Mouse (Mus musculus): Measurements from ENCODE around the gene Cisd3. TPM values are rescaled to one million over a fixed set of nuclear protein-coding genes. Genes with fewer than 3 reads are reported as not detected.
"Not testable (repeated sequence)": the region's sequence is repeated elsewhere in the genome, so short reads cannot be mapped to it uniquely, and the experiment has no call there.

The Cisd3 gene
- polyA plus RNA-seq, 1 experiment from 2014 or later, result 59.1 TPM

GRCm38 (mm10) chr11:97700746-97701580, 15.3 kb downstream of the Cisd3 start:
- peak overlapping the region; percentile 91 for H3K4me2 ChIP-seq (replicated peaks; ENCODE audit: low read depth, low read length)
- H3K4me3 ChIP-seq (ENCODE audit: low read depth, low read length), result peak overlapping the region; percentile 86
- no peaks in the 10 kb centered on the region for H3K9me3 ChIP-seq (ENCODE audit: low read length)
- H3K36me3 ChIP-seq (ENCODE audit: insufficient read depth, low read length), result no peaks in the 10 kb centered on the region
- TF ChIP-seq CTCF (IDR thresholded peaks at IDR 0.05) (no peak), EP300 (IDR thresholded peaks at IDR 0.05) (no peak)
- H3K9ac ChIP-seq (replicated peaks; ENCODE audit: low read depth), result peak overlapping the region; percentile 69
- peaks cover 29% of the 10 kb centered on the region for H3K4me1 ChIP-seq (ENCODE audit: insufficient read depth, low read depth, low read length)
- H3K27ac ChIP-seq (ENCODE audit: low read length), result peak overlapping the region; percentile 97
- 14% methylated on average over 30 of the region's 30 CpGs for WGBS
- H3K27me3 ChIP-seq (replicated peaks; ENCODE audit: insufficient read depth, low read length), result no peaks in the 10 kb centered on the region
- DNase-seq (ENCODE audit: low spot score), result peak; percentile 68
- no peak for ATAC-seq

DNA sequence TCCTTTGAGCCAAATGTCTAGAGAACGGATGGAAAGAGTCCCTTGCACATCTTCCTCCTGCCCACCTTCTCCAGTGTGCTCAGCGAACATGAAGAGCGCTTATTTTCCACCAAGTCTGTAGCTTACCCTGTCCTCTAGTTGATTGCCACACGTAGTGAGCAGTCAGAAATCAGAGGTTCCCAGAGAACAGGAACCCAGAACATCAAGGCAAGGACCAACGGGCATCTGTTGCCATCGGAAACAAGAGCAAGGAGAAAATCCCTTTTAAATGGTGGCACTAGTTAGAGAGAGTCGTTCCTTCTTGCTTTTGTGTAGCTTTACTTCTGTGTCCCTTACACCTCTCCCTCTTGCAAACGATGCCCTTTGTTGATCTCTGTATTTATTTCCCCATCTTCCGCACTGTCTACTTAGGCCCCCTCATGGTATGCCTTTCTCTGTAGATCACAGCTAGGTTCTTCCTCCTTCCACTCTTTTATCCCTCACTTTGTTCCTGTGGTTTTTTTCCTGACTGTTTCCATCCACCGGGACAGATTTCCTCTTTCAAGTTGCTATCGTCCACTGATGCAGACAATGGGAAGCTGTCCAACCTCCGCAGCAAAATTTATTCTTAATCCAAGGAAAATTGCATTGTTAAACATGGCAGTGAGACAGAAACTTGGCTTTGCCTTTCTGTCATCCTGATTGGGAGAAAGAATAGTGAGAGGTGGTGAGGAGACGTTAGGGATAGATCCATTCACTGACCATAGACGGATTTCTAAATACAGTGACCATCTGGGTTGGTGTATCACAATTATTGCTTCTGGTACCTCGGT, 16.2 kb downstream of the Cisd3 start:
- WGBS, result 43% methylated on average over 15 of the region's 15 CpGs
- H3K9ac ChIP-seq (replicated peaks; ENCODE audit: low read depth), result no peak overlapping the region
- no peak for ATAC-seq
- H3K27ac ChIP-seq (ENCODE audit: low read length), result no peak overlapping the region
- H3K36me3 ChIP-seq (ENCODE audit: insufficient read depth, low read length), result no peaks in the 10 kb centered on the region; the same call in 1 of the 2 replicates
- TF ChIP-seq CTCF (IDR thresholded peaks at IDR 0.05), result no peak
- TF ChIP-seq EP300 (IDR thresholded peaks at IDR 0.05), result no peak
- H3K4me2 ChIP-seq (replicated peaks; ENCODE audit: low read depth, low read length), result peak overlapping the region; percentile 91
- H3K4me3 ChIP-seq (ENCODE audit: low read depth, low read length), result peak overlapping the region; percentile 20; the same call in 1 of the 2 replicates
- peak; percentile 30 for DNase-seq (ENCODE audit: low spot score)
- no peaks in the 10 kb centered on the region for H3K27me3 ChIP-seq (replicated peaks; ENCODE audit: insufficient read depth, low read length)
- peaks cover 22% of the 10 kb centered on the region for H3K4me1 ChIP-seq (ENCODE audit: insufficient read depth, low read depth, low read length)
- H3K9me3 ChIP-seq (ENCODE audit: low read length), result no peaks in the 10 kb centered on the region

- H3K9me3 ChIP-seq (ENCODE audit: low read length), result no peaks in the 10 kb centered on the region
- H3K4me2 ChIP-seq (replicated peaks; ENCODE audit: low read depth, low read length), result peak overlapping the region; percentile 77
- under 1% methylated on average over 24 of the region's 24 CpGs for WGBS
- H3K27ac ChIP-seq (ENCODE audit: low read length), result peak overlapping the region; percentile 89
- DNase-seq (ENCODE audit: low spot score) (peak; percentile 95), ATAC-seq (peak; percentile 36)
- no peak for TF ChIP-seq EP300 (IDR thresholded peaks at IDR 0.05)
- no peak for TF ChIP-seq CTCF (IDR thresholded peaks at IDR 0.05)
- H3K4me1 ChIP-seq (ENCODE audit: insufficient read depth, low read depth, low read length), result peaks cover 21% of the 10 kb centered on the region
- H3K4me3 ChIP-seq (ENCODE audit: low read depth, low read length), result peak overlapping the region; percentile 66
- H3K9ac ChIP-seq (replicated peaks; ENCODE audit: low read depth), result peak overlapping the region; percentile 32
- no peaks in the 10 kb centered on the region for H3K27me3 ChIP-seq (replicated peaks; ENCODE audit: insufficient read depth, low read length)
- H3K36me3 ChIP-seq (ENCODE audit: insufficient read depth, low read length), result no peaks in the 10 kb centered on the region; the same call in 1 of the 2 replicates
Measured at GRCm38 (mm10) chr11:97702393-97702745, 16.7 kb downstream of the Cisd3 start.

DNA sequence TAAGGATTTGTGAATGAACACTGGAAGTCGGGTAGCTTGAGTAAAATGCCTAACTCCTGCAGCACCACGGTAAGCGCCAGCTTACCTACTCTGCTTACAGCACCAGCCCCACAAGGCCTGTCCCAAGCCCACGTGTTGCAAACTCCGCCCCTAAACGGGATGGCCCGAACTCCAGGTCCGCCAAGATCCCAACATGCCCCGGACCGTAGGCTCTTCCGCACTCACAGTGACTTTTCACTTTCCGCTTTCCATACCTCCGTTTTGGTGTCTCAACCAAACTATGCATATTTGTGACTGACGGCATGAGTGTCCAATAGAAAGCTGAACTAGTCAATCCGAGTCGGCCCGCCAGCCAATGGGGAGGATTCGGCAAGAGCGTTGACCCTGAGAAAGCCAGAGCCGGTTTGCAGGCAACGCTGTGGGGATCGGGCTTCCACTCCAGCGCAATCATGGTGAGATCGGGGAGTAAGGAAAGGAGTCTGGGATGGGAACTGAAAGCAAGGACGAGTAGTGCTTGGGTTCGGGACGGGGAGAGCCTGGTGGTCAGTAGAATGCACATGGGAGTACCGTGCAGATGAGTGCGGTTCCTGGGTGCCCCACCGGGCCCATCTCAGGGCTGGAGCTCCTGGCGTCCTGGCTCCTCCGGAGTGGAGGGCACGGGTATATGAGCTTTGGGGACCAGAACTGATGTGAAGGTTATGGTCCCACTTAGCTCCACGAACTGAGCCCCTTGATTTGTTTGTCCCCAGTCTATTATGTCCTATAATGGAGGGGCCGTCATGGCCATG, 17.6 kb downstream of the Cisd3 start, which contains the start of gene Psmb3:
Gene Psmb3, plus strand, starts transcription at position 361 of the 788 bp plus-strand sequence.
- Histone ChIP-seq H3K4me2 (replicated peaks; ENCODE audit: low read depth, low read length) (peak within 1 kb of the TSS; percentile 77), H3K27ac (ENCODE audit: low read length) (peak within 1 kb of the TSS; percentile 89), H3K4me1 (ENCODE audit: insufficient read depth, low read depth, low read length) (peaks cover 13% of the 10 kb centered on the region), H3K36me3 (ENCODE audit: insufficient read depth, low read length) (no peaks in the 10 kb centered on the region; the same call in 1 of the 2 replicates), H3K9me3 (ENCODE audit: low read length) (no peaks in the 10 kb centered on the region), H3K4me3 (ENCODE audit: low read depth, low read length) (peak within 1 kb of the TSS; percentile 66), H3K27me3 (replicated peaks; ENCODE audit: insufficient read depth, low read length) (no peaks in the 10 kb centered on the region), H3K9ac (replicated peaks; ENCODE audit: low read depth) (peak within 1 kb of the TSS; percentile 67)
- DNase-seq (ENCODE audit: low spot score) (peak; percentile 100), ATAC-seq (peak; percentile 88)
- under 1% methylated on average over 35 of the region's 35 CpGs for WGBS
- TF ChIP-seq EP300 (IDR thresholded peaks at IDR 0.05) (0 out of 2 replicates have a peak, but pooled peaks have one; percentile 49), CTCF (IDR thresholded peaks at IDR 0.05) (no peak)

- 71% methylated on average over 2 of the region's 2 CpGs for WGBS
- not testable (repeated sequence) for H3K27ac ChIP-seq (ENCODE audit: low read length); ATAC-seq; H3K9me3 ChIP-seq (ENCODE audit: low read length); H3K9ac ChIP-seq (replicated peaks; ENCODE audit: low read depth); H3K4me3 ChIP-seq (ENCODE audit: low read depth, low read length); H3K4me2 ChIP-seq (replicated peaks; ENCODE audit: low read depth, low read length); DNase-seq (ENCODE audit: low spot score); H3K27me3 ChIP-seq (replicated peaks; ENCODE audit: insufficient read depth, low read length); H3K4me1 ChIP-seq (ENCODE audit: insufficient read depth, low read depth, low read length)
- H3K36me3 ChIP-seq (ENCODE audit: insufficient read depth, low read length), result peaks cover 12% of the 10 kb centered on the region
- TF ChIP-seq CTCF (IDR thresholded peaks at IDR 0.05), result 0 out of 2 replicates have a peak, but pooled peaks have one; percentile 2
Measured at GRCm38 (mm10) chr11:97710067-97710466, 24.4 kb downstream of the Cisd3 start.

All from lung, postnatal 0 days (tissue).